Mouse (Mus musculus) Patski (cell line): ENCODE results near the gene Mtmr11. TPM values are rescaled to one million over a fixed set of nuclear protein-coding genes. Genes with fewer than 3 reads are reported as not detected.
"Not testable (repeated sequence)": the region's sequence is repeated elsewhere in the genome, so short reads cannot be mapped to it uniquely, and the experiment has no call there.

Source experiments
- ATAC-seq: fragments of 100-300 bp; one replicate; pipeline ENCODE4 v1.8.0; 2021
- CTCF ChIA-PET: fragments of 350-600 bp; sonication (Branson Sonifier 250); formaldehyde crosslinking; loops from one replicate; lab custom pipeline; 2022; ENCODE audit warnings: inconsistent platforms; lab: Charles Lee
- POLR2A ChIA-PET: fragments of 350-600 bp; sonication (Branson Sonifier 250); formaldehyde crosslinking; loops from one replicate; lab custom pipeline; 2022; ENCODE audit warnings: antibody characterized with exemption, inconsistent platforms; lab: Charles Lee
- DNase-seq: peaks from one replicate; pipeline ENCODE4 v3.0.0-alpha.2; 2011; ENCODE audit warnings: low read depth, low spot score
- H3K27me3 ChIP-seq: fragments of 371-371 bp; one replicate; pipeline ENCODE4 v1.5.1; 2021
- CTCF ChIP-seq: fragments of 100-300 bp; IDR thresholded peaks from one replicate; pipeline ENCODE4 v1.5.1; 2021
- in situ Hi-C: fragments of 300-500 bp; cut with MboI; formaldehyde crosslinking; loops from 3 replicates; pipeline ENCODE4 v1.11.1; 2018; ENCODE audit warnings: low pct_unique_long_range_greater_than_20kb, mixed read lengths
- polyA plus RNA-seq: library from polyadenylated mRNA; unstranded; gene quantifications from one replicate; pipeline ENCODE4 v1.2.3, GENCODE M21; 2021

Gene Mtmr11
- polyA plus RNA-seq, 1 experiment from 2014 or later, result 104 TPM

DNA sequence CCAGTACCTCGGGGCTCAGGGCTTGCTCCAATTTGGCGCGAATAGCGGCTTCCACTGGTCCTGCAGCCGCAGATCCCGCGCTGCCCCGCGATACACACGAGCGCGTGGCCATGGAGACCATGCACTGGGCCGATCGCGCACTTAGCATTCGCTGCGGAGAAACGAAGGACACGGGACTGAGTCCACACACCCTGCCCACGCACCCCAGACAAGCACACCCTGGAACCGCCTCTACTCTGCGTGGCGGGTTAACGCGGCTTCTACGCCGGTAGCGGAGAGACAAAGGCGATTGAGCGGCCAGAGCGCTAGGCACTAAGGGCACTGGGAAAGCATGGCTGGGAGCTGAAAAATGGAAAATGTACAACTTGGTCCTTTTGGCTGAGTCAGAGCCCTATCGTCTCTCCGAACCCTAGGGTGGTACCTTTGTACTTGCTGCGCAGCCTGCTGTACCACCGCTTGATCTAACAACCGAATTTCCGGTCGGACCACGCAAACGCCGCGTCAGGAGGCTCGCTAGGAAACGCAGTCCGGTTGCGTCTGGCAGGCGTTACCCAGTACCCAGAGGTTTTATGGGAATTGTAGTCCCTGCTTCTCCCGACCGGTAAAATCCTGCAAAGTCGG, 35.4 kb downstream of the Mtmr11 start:
- DNase-seq (peak; percentile 61), ATAC-seq (peak; percentile 90)
- ChIA-PET CTCF (interaction anchor here (0.8 to 4.8 kb wide), 5 partner anchors 13 to 36 kb away, joined by 3 to 60 read pairs (median 3); partner anchors contain the start of genes Bola1, Hist2h2ab, Hist2h2ac and Hist2h2be), POLR2A (interaction anchor here (0.6 to 3.7 kb wide), 12 partner anchors 10 to 227 kb away, joined by 3 to 20 read pairs (median 5); partner anchors contain the start of genes Bola1, Hist2h2ab, Hist2h2ac and Hist2h2be)
- no peaks in the 10 kb centered on the region for H3K27me3 ChIP-seq
- in situ Hi-C loops, result no loop called here
- no peak for TF ChIP-seq CTCF

DNA sequence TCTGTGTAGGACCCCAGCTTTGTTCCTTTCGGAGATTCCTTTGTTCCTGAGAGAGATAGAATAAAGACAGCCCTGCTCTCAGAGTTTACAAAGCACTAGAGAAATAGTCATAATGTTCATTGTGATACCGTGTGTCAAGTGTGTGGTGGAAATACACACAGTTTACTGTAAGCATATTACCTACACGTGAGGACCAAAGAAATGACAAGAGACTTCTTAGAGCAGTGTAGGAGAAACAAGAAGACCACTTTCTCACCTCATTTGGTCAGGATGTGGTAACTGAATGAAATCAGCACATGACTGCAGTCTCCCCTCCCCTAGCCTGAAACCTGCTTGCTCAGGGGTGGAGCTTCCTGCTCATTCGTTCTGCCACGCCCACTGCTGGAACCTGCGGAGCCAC, 36.4 kb downstream of the Mtmr11 start:
- H3K27me3 ChIP-seq, result no peaks in the 10 kb centered on the region
- CTCF ChIA-PET, result interaction anchor here (0.8 to 4.8 kb wide), 6 partner anchors 12 to 37 kb away, joined by 3 to 60 read pairs (median 7); partner anchors contain the start of genes Bola1, Hist2h2ab, Hist2h2ac and Hist2h2be
- TF ChIP-seq CTCF, result no peak
- POLR2A ChIA-PET, result interaction anchor here (0.6 to 3.7 kb wide), 6 partner anchors 11 to 228 kb away, joined by 3 to 20 read pairs (median 11); partner anchors contain the start of genes Bola1, Hist2h2ab, Hist2h2ac and Hist2h2be
- in situ Hi-C loops, result no loop called here
- DNase-seq, result no peak
- no peak for ATAC-seq

- ATAC-seq, in situ Hi-C loops, H3K27me3 ChIP-seq, DNase-seq: not testable (repeated sequence)
- ChIA-PET POLR2A (interaction anchor here (1.0 to 3.7 kb wide), 7 partner anchors 11 to 37 kb away, joined by 3 to 20 read pairs (median 4); partner anchors contain the start of genes Bola1, Hist2h2ab, Hist2h2ac and Hist2h2be), CTCF (interaction anchor here (1.6 to 4.8 kb wide), 3 partner anchors 12 to 20 kb away, joined by 5 to 60 read pairs (median 9); partner anchors contain the start of genes Bola1 and Hist2h2ab)
Observed at GRCm38 (mm10) chr3:96198601-96199251, 36.9 kb downstream of the Mtmr11 start.

DNA sequence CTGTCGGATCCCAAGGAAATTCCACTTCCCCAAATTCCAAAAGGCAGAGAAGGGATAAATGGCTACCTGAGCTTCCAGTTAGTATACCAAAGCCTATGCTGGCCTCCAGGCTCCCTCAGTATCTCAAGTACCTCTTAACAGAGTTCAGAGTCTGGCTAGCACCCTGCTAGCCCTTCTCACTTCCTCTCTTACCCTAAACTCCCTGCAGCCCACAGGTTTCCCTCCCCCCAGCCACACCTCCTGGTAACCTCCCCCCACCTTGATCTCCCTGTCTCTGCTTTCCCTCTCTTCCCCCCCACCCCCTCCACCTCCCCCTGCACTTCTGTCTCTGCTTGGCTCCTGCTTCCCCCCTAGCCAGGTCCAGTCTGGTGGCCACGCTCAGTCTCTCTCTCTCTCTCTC, 37.9 kb downstream of the Mtmr11 start:
- CTCF ChIA-PET, result interaction anchor here (0.5 to 4.8 kb wide), 4 partner anchors 11 to 22 kb away, joined by 3 to 60 read pairs (median 7); partner anchors contain the start of genes Bola1 and Hist2h2ab
- no peak for TF ChIP-seq CTCF
- H3K27me3 ChIP-seq, result no peaks in the 10 kb centered on the region
- no peak for DNase-seq
- POLR2A ChIA-PET, result interaction anchor here (1.0 kb wide), 2 partner anchors 12 to 19 kb away, joined by 3 to 4 read pairs; partner anchors contain the start of genes Bola1 and Hist2h2ab
- in situ Hi-C loops, result no loop called here
- no peak for ATAC-seq

DNA sequence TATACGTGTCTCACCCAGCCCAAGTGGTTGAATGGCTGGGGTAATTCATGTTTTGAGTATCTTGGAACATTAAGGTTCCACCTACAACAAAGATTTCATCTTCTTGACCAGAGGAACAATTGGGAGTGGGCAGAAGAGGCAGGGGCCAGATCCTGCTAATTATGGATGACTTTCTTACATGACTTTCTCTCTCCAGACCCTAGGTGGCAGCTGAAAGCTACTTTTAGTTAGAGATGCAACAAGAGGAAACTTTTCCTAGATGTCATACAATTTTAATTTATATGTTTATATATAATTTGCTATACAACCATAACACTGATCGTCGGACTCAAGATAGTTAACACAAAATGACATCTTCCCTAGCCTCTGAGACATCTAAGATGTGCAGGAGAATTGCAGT, 46.0 kb downstream of the Mtmr11 start:
- ChIA-PET CTCF (interaction anchor here (0.7 to 8.2 kb wide), 6 partner anchors 9 to 71 kb away, joined by 3 to 60 read pairs (median 4); partner anchors contain the start of genes Bola1 and Hist2h2ab), POLR2A (interaction anchor here (3.7 kb wide), 1 partner anchor 12 kb away, joined by 28 read pairs; the partner anchor contains the start of genes Bola1, Hist2h2ab, Hist2h2ac and Hist2h2be)
- H3K27me3 ChIP-seq, result no peaks in the 10 kb centered on the region
- peak; percentile 56 for TF ChIP-seq CTCF
- ATAC-seq (no peak), DNase-seq (no peak)
- in situ Hi-C loops, result no loop called here

GRCm38 (mm10) chr3:96209242-96209641, 47.4 kb downstream of the Mtmr11 start:
- DNase-seq (no peak), ATAC-seq (no peak)
- no peaks in the 10 kb centered on the region for H3K27me3 ChIP-seq
- POLR2A ChIA-PET, result interaction anchor here (0.6 to 3.7 kb wide), 6 partner anchors 10 to 53 kb away, joined by 3 to 28 read pairs (median 3); partner anchors contain the start of genes Bola1, Hist2h2ab, Hist2h2ac and Hist2h2be
- CTCF ChIA-PET, result interaction anchor here (1.1 to 8.2 kb wide), 8 partner anchors 10 to 143 kb away, joined by 4 to 60 read pairs (median 4); partner anchors contain the start of genes Bola1 and Hist2h2ab
- in situ Hi-C loops, result no loop called here
- peak; percentile 65 for TF ChIP-seq CTCF

DNA sequence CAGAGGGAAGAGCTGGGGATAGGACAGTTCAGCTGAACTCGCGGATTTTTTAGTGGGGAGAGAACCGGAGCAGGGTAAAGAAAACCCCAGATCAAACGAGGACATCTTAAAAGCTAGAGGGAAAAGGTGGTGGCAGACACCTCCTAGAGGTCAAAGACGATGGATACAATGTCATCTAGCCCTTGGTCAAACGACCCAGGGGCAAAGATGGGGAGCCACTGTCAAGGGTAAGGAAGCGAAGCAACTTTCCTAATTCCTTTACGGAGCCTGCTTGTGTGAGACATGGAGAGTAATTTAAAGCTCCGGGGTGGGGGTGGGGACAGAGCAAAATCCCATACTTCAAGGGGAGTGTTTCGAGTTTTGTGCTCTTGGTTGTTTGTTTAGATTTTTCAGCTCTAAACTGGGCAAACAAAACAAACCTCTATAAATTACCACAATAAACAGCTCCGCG, 57.4 kb downstream of the Mtmr11 start:
- ChIA-PET CTCF (interaction anchor here (0.8 to 3.8 kb wide), 23 partner anchors 9 to 256 kb away, joined by 3 to 28 read pairs (median 5); partner anchors contain the start of genes Hist2h2bb and Hist2h4), POLR2A (interaction anchor here (0.8 to 5.6 kb wide), 15 partner anchors 10 to 161 kb away, joined by 3 to 56 read pairs (median 8); partner anchors contain the start of genes Hist2h2aa1, Hist2h2bb, Hist2h3b and Hist2h4)
- in situ Hi-C loops, result loop anchor here (10.0 kb wide), 1 partner anchor 154 kb away; no protein-coding TSS in a partner anchor
- no peak for ATAC-seq
- no peak for TF ChIP-seq CTCF
- DNase-seq, result no peak
- no peaks in the 10 kb centered on the region for H3K27me3 ChIP-seq

DNA sequence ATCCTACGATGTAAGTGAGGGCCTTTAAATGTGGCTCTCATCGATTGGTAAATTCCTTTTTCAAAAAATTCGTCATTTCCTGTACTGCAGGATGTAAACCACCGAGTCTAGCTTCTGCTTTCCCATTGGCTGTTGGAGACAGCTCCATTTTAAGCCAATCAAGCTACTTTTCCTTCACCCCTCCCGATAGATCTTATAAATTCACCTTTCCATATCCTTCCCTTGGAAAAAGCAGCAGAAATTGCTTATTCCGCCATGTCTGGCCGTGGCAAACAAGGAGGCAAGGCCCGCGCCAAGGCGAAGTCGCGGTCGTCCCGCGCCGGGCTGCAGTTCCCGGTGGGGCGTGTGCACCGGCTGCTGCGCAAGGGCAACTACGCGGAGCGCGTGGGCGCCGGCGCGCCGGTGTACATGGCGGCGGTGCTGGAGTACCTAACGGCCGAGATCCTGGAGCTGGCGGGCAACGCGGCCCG, 57.9 kb downstream of the Mtmr11 start, which contains the start of the genes Bola1 and Hist2h2ab:
TSS of gene Bola1 (minus strand) at position 49 of the 470 bp plus-strand sequence.
TSS of gene Hist2h2ab (plus strand) at position 205 of the 470 bp plus-strand sequence.
- POLR2A ChIA-PET, result interaction anchor here (0.8 to 5.6 kb wide), 17 partner anchors 10 to 162 kb away, joined by 3 to 56 read pairs (median 8); partner anchors contain the start of genes Hist2h2aa1, Hist2h2bb, Hist2h3b and Hist2h4
- in situ Hi-C loops, result loop anchor here (5.0 to 10.0 kb wide), 2 partner anchors 48 to 155 kb away; partner anchors contain the start of genes Hist2h2bb and Hist2h3b
- H3K27me3 ChIP-seq, result no peaks in the 10 kb centered on the region
- CTCF ChIA-PET, result interaction anchor here (0.8 to 3.8 kb wide), 23 partner anchors 8 to 256 kb away, joined by 3 to 28 read pairs (median 5); partner anchors contain the start of genes Hist2h2bb and Hist2h4
- TF ChIP-seq CTCF, result no peak
- DNase-seq, result peak; percentile 87
- ATAC-seq, result peak; percentile 56

DNA sequence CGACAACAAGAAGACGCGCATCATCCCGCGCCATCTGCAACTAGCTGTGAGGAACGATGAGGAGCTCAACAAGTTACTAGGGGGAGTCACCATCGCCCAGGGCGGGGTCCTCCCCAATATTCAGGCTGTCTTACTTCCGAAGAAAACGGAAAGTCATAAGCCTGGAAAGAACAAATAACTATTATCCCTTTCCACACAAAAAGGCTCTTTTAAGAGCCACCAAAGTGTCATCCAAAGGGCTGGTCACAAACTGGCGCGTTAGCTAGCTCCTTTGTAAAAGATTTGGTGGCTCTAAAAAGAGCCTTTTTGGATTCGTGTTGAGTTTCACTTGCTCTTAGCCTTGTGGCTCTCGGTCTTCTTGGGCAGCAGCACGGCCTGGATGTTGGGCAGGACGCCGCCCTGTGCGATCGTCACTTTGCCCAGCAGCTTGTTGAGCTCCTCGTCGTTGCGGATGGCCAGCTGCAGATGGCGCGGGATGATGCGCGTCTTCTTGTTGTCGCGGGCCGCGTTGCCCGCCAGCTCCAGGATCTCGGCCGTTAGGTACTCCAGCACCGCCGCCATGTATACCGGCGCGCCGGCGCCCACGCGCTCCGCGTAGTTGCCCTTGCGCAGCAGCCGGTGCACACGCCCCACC, 58.4 kb downstream of the Mtmr11 start:
- peak; percentile 2 for ATAC-seq
- not testable (repeated sequence) for H3K27me3 ChIP-seq, DNase-seq
- in situ Hi-C loops, result loop anchor here (5.0 kb wide), 1 partner anchor 47 kb away; the partner anchor contains the start of genes Hist2h2bb and Hist2h3b
- ChIA-PET CTCF (interaction anchor here (0.9 to 3.8 kb wide), 19 partner anchors 11 to 257 kb away, joined by 3 to 28 read pairs (median 8); partner anchors contain the start of genes Hist2h2bb and Hist2h4), POLR2A (interaction anchor here (0.8 to 5.6 kb wide), 16 partner anchors 9 to 162 kb away, joined by 3 to 56 read pairs (median 8); partner anchors contain the start of genes Hist2h2aa1, Hist2h2bb, Hist2h3b and Hist2h4)
